Mouse (Mus musculus) G1E (cell line): ENCODE results near the gene Gabra1.

ENCODE experiments used
- CTCF ChIP-seq: IDR thresholded peaks from 2 replicates; pipeline ENCODE4 v1.5.1; 2012; ENCODE audit warnings: low read depth, low read length, inconsistent platforms, mixed read lengths
- GATA1 ChIP-seq: IDR thresholded peaks from 2 replicates; pipeline ENCODE4 v1.6.1; 2012; ENCODE audit warnings: borderline replicate concordance, low read length, inconsistent platforms, mixed read lengths
- POLR2AphosphoS5 ChIP-seq: IDR thresholded peaks from 2 replicates; pipeline ENCODE4 v1.6.1; 2012; ENCODE audit warnings: low read depth, low read length, inconsistent platforms; ENCODE audit not compliant: insufficient replicate concordance

GRCm38 (mm10) chr11:42110051-42110450 lies 72.7 kb downstream of the Gabra1 start:
- no peak for TF ChIP-seq CTCF
- no peak for TF ChIP-seq GATA1
- no peak for TF ChIP-seq POLR2AphosphoS5
